Mouse (Mus musculus) spleen, adult 2 months (tissue): ENCODE data around the gene Slc38a9. TPM values are rescaled to one million over a fixed set of nuclear protein-coding genes. Genes with fewer than 3 reads are reported as not detected.

ENCODE experiments used
- DNase-seq, 2 experiments: peaks; one replicate each; pipeline versions ENCODE4 v3.0.0 to v3.0.0-alpha.2; 2012 to 2021; ENCODE audit warnings: low spot score in 2 of 2, low read depth in 1 of 2
- H3K27ac ChIP-seq: fragments of 200-500 bp; 2 replicates; pipeline ENCODE4 v1.5.1; 2012; ENCODE audit warnings: low read length, inconsistent platforms; ENCODE audit not compliant: insufficient read depth
- H3K27me3 ChIP-seq: fragments of 200-500 bp; 2 replicates; pipeline ENCODE4 v1.6.1; 2012; ENCODE audit warnings: mild to moderate bottlenecking, moderate library complexity, low read length, inconsistent platforms; ENCODE audit not compliant: control insufficient read depth, insufficient read depth
- H3K36me3 ChIP-seq: fragments of 200-500 bp; 2 replicates; pipeline ENCODE4 v1.6.1; 2012; ENCODE audit warnings: mild to moderate bottlenecking, low read length, inconsistent platforms; ENCODE audit not compliant: control insufficient read depth, insufficient read depth
- H3K4me1 ChIP-seq: fragments of 200-500 bp; 2 replicates; pipeline ENCODE4 v1.6.1; 2011; ENCODE audit warnings: inconsistent platforms; ENCODE audit not compliant: control insufficient read depth, insufficient read depth, insufficient read length
- H3K4me3 ChIP-seq: fragments of 200-500 bp; 2 replicates; pipeline ENCODE4 v1.5.1; 2011; ENCODE audit warnings: mild to moderate bottlenecking, inconsistent platforms; ENCODE audit not compliant: insufficient read depth, insufficient read length; ENCODE audit errors: extremely low read depth
- CTCF ChIP-seq: fragments of 200-500 bp; IDR thresholded peaks from 2 replicates; pipeline ENCODE4 v1.5.1; 2011; ENCODE audit warnings: mild to moderate bottlenecking, inconsistent platforms; ENCODE audit not compliant: insufficient read depth, insufficient read length, insufficient replicate concordance; ENCODE audit errors: extremely low read depth
- POLR2A ChIP-seq: fragments of 200-500 bp; IDR thresholded peaks from 2 replicates; pipeline ENCODE4 v1.6.1; 2011; ENCODE audit warnings: low read depth, low read length, inconsistent platforms
- WGBS: fragments of 180-500 bp; shearing (Covaris S2); methylation state at CpG from one replicate; pipeline ENCODE4 v1.1.7; 2018; 5-methylcytosine and 5-hydroxymethylcytosine counted together
- polyA plus RNA-seq: library from polyadenylated mRNA; depleted of rRNA; stranded (reverse); fragments of >200 nt; gene quantifications from 2 replicates; pipeline ENCODE4 v1.2.3, GENCODE M21; 2012

Slc38a9 gene
- polyA plus RNA-seq, 1 experiment, result 22.0 TPM

GRCm38 (mm10) chr13:112745936-112746694 is 85.6 kb downstream of the Slc38a9 start:
- Histone ChIP-seq H3K4me3 (no peak overlapping the region), H3K36me3 (no peaks in the 10 kb centered on the region), H3K4me1 (peaks cover 3% of the 10 kb centered on the region; the same call in 1 of the 2 replicates), H3K27me3 (no peaks in the 10 kb centered on the region), H3K27ac (peak overlapping the region; percentile 33; the same call in 1 of the 2 replicates)
- WGBS, result 88% methylated on average over 5 of the region's 5 CpGs
- no peak for DNase-seq
- TF ChIP-seq CTCF (no peak), POLR2A (no peak)

GRCm38 (mm10) chr13:112746695-112747055 is 86.1 kb downstream of the Slc38a9 start:
- TF ChIP-seq POLR2A (no peak), CTCF (no peak)
- Histone ChIP-seq H3K4me3 (no peak overlapping the region), H3K27ac (peak overlapping the region; percentile 33; the same call in 1 of the 2 replicates), H3K27me3 (no peaks in the 10 kb centered on the region), H3K4me1 (peaks cover 4% of the 10 kb centered on the region; the same call in 1 of the 2 replicates), H3K36me3 (no peaks in the 10 kb centered on the region)
- 93% methylated on average over 10 of the region's 10 CpGs for WGBS
- DNase-seq, result no peak

GRCm38 (mm10) chr13:112747808-112748430 is 87.4 kb downstream of the Slc38a9 start:
- 71% methylated on average over 6 of the region's 6 CpGs for WGBS
- Histone ChIP-seq H3K36me3 (no peaks in the 10 kb centered on the region), H3K27me3 (no peaks in the 10 kb centered on the region), H3K4me1 (peaks cover 6% of the 10 kb centered on the region; the same call in 1 of the 2 replicates), H3K4me3 (no peak overlapping the region), H3K27ac (peak overlapping the region; percentile 44; the same call in 1 of the 2 replicates)
- DNase-seq, result no peak
- no peak for TF ChIP-seq POLR2A
- no peak for TF ChIP-seq CTCF

- Histone ChIP-seq H3K4me3 (no peak overlapping the region), H3K36me3 (no peaks in the 10 kb centered on the region), H3K27me3 (no peaks in the 10 kb centered on the region), H3K4me1 (peaks cover 6% of the 10 kb centered on the region; the same call in 1 of the 2 replicates), H3K27ac (peak overlapping the region; percentile 13; the same call in 1 of the 2 replicates)
- WGBS, result 92% methylated on average over 11 of the region's 11 CpGs
- TF ChIP-seq POLR2A (no peak), CTCF (no peak)
- no peak for DNase-seq
Measured at GRCm38 (mm10) chr13:112748808-112749510, 88.4 kb downstream of the Slc38a9 start.

- H3K27me3 ChIP-seq, result no peaks in the 10 kb centered on the region
- H3K4me1 ChIP-seq, result peaks cover 3% of the 10 kb centered on the region; the same call in 1 of the 2 replicates
- 96% methylated on average over 2 of the region's 2 CpGs for WGBS
- no peak for DNase-seq
- H3K36me3 ChIP-seq, result no peaks in the 10 kb centered on the region
- no peak for TF ChIP-seq CTCF
- TF ChIP-seq POLR2A, result no peak
- H3K27ac ChIP-seq, result no peak overlapping the region
- no peak overlapping the region for H3K4me3 ChIP-seq
Measured at GRCm38 (mm10) chr13:112749881-112750280, 89.3 kb downstream of the Slc38a9 start.

- TF ChIP-seq CTCF (no peak), POLR2A (no peak)
- no peak for DNase-seq
- no peaks in the 10 kb centered on the region for H3K36me3 ChIP-seq
- peak overlapping the region; percentile 53 for H3K4me3 ChIP-seq
- 14% methylated on average over 18 of the region's 18 CpGs for WGBS
- H3K4me1 ChIP-seq, result peaks cover 3% of the 10 kb centered on the region; the same call in 1 of the 2 replicates
- peak overlapping the region; percentile 18 for H3K27ac ChIP-seq
- H3K27me3 ChIP-seq, result no peaks in the 10 kb centered on the region
Measured at GRCm38 (mm10) chr13:112751454-112752308, 91.1 kb downstream of the Slc38a9 start.
